Mouse (Mus musculus): ENCODE results near the gene Skint9. TPM values are rescaled to one million over a fixed set of nuclear protein-coding genes. Genes with fewer than 3 reads are reported as not detected.

Gene Skint9
- 0.65 TPM in 1 of 2 replicates, not detected in the other for polyA plus RNA-seq (2012; rRNA removed; ENCODE audit: low replicate concordance)

DNA sequence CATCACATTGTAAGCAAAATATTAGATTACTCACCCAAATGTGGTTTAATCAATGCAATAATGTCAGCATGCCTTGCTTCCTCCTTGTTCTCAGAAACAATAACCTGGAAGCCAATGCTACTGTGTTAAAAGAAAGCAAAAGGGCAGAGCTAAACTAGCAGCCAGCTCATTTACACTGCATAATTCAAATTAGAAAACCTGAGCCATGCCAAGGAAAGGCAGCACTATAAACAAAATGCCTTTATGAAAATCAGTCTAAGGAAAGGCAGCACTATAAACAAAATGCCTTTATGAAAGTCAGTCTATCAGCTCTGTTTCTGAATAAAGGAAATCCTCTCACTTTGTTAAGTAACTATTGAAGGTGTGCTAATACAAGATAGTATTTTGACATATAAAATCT, at the start of gene Skint9:
Skint9 (minus strand) TSS at position 101 of the 400 bp plus-strand sequence.

Other genes with a start within 250 kb of the Skint9 start
- 0.04 and 0.43 TPM in 2 replicates for gene Skint3, start 201.7 kb downstream of the Skint9 start, polyA plus RNA-seq (2012; rRNA removed; ENCODE audit: low replicate concordance)
- 0.14 TPM in 1 of 2 replicates, not detected in the other for gene Skint2, start 123.2 kb upstream of the Skint9 start, polyA plus RNA-seq (2012; rRNA removed; ENCODE audit: low replicate concordance)